Mouse (Mus musculus) cerebellum, postnatal 25 days (tissue): ENCODE data around the gene Ldhb.
"Not testable (repeated sequence)": the region's sequence is repeated elsewhere in the genome, so short reads cannot be mapped to it uniquely, and the experiment has no call there.

Experiments used
- DNase-seq, 2 experiments: peaks; one replicate each; pipeline ENCODE4 v3.0.0; 2021; ENCODE audit warnings: mixed read lengths in 2 of 2

Ldhb gene

GRCm38 (mm10) chr6:142511516-142512135 is 3.9 kb upstream of the Ldhb start:
- DNase-seq, result peak in 1 of 2 experiments; percentile 2

- DNase-seq, result no peak
These were observed 906 bp upstream of the Ldhb start for GRCm38 (mm10) chr6:142508663-142509062.

GRCm38 (mm10) chr6:142507033-142507784 is 548 bp downstream of the Ldhb start:
- DNase-seq, result peak in 1 of 2 experiments; percentile 53

GRCm38 (mm10) chr6:142506338-142507032 is 1.3 kb downstream of the Ldhb start:
- DNase-seq, result no peak

- DNase-seq, result no peak
These were observed 4.2 kb downstream of the Ldhb start for GRCm38 (mm10) chr6:142503601-142504000.

GRCm38 (mm10) chr6:142502519-142503125 is 5.1 kb downstream of the Ldhb start:
- DNase-seq, result no peak

GRCm38 (mm10) chr6:142490114-142490513 is 17.6 kb downstream of the Ldhb start:
- DNase-seq, result not testable (repeated sequence)

- DNase-seq, result no peak
These were observed 20.1 kb downstream of the Ldhb start for GRCm38 (mm10) chr6:142487638-142488037.

GRCm38 (mm10) chr6:142485478-142486123 is 22.2 kb downstream of the Ldhb start:
- no peak for DNase-seq

GRCm38 (mm10) chr6:142477239-142477638 is 30.5 kb downstream of the Ldhb start:
- no peak for DNase-seq

GRCm38 (mm10) chr6:142472801-142473203 is 35.0 kb downstream of the Ldhb start, which contains the start of gene Gys2:
Gys2 (minus strand) TSS chr6:142473109.
- DNase-seq, result no peak

- DNase-seq, result no peak
These were observed 36.6 kb downstream of the Ldhb start for GRCm38 (mm10) chr6:142471141-142471540.

GRCm38 (mm10) chr6:142469602-142470001 is 38.2 kb downstream of the Ldhb start:
- DNase-seq, result no peak

GRCm38 (mm10) chr6:142462194-142462593 is 45.6 kb downstream of the Ldhb start:
- no peak for DNase-seq

GRCm38 (mm10) chr6:142459017-142459678 is 48.6 kb downstream of the Ldhb start:
- DNase-seq, result no peak

- DNase-seq, result no peak
These were observed 49.7 kb downstream of the Ldhb start for GRCm38 (mm10) chr6:142458010-142458409.

- no peak for DNase-seq
These were observed 52.3 kb downstream of the Ldhb start for GRCm38 (mm10) chr6:142455314-142455996.

- DNase-seq, result no peak
These were observed 54.4 kb downstream of the Ldhb start for GRCm38 (mm10) chr6:142453311-142453710.

GRCm38 (mm10) chr6:142451381-142451780 is 56.4 kb downstream of the Ldhb start:
- no peak for DNase-seq
